Mouse (Mus musculus) cerebral cortex, adult 2 months (tissue): ENCODE results near the gene Npff.

ENCODE experiments used
- WGBS: fragments of 180-500 bp; shearing (Covaris S2); methylation state at CpG from one replicate; pipeline ENCODE4 v1.1.7; 2018; 5-methylcytosine and 5-hydroxymethylcytosine counted together

Npff gene

GRCm38 (mm10) chr15:102524892-102525485, at the start of gene Npff:
Gene Npff (minus strand): TSS chr15:102524942.
- WGBS = 5% methylated on average over 3 of the region's 3 CpGs

GRCm38 (mm10) chr15:102572081-102572480, 47.3 kb upstream of the Npff start:
- WGBS = 34% methylated on average over 3 of the region's 3 CpGs

GRCm38 (mm10) chr15:102567849-102568248, 43.1 kb upstream of the Npff start:
- WGBS = 94% methylated on average over 2 of the region's 2 CpGs

- WGBS = 75% methylated on average over 5 of the region's 5 CpGs
Measured at GRCm38 (mm10) chr15:102563681-102564080, 38.9 kb upstream of the Npff start.

DNA sequence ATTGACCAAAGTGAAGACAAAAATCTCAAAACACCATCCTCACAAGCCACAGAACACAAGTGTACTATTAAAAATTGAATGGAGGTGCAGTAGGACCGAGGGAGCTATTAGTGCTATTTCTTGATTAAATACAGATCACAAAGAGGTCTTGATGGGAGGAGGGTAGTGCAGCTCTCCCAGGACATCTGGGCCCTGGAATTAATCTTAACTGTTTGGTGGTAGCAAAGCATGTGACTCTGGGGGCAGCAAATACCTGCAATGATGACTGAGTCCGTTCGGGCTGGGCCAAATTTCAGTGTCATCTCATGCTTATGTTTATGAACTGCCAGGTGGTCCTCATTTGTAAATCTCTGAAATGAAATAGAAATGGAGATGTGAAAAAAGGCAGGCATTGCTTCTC, 38.3 kb upstream of the Npff start:
- WGBS = 89% methylated on average over 3 of the region's 3 CpGs

DNA sequence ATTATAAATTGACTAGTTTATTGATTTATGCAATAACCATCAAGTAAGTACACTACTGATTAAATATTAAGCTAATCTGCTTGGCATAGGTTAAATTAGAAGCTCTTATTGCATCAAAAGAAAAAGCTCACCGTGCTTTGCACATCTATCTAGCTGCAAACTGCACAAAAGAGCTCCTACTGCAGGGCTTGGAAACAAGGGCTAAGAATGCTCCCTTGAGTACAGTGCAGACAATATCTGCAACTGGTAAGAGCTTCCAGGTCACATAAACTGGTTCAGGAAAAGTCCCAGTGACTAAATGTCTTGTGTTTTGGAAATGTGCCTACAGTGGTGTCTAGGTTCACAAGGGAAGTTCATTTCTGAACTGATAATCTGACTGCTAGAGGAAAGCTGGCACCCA, 37.7 kb upstream of the Npff start:
- WGBS = 80% methylated on average over 1 of the region's 1 CpGs

DNA sequence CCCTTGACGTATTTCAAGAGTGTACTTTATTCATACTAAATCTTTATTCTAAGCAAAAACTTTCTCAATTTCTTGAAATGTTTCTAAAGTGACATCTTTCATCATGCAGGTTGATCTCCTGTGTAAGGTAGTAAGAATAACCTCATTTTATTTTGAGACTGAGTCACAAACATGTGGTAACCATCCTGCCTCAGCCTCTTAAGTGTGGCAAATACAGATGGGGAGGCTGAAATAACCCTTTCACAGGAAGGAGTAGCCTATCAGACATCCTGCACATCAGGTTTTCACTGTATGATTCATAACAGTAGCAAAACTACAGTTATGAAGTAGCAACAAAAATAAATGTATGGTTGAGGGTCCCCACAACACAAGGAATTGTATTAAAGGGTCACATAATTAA, 30.8 kb upstream of the Npff start:
- WGBS = 93% methylated on average over 1 of the region's 1 CpGs

DNA sequence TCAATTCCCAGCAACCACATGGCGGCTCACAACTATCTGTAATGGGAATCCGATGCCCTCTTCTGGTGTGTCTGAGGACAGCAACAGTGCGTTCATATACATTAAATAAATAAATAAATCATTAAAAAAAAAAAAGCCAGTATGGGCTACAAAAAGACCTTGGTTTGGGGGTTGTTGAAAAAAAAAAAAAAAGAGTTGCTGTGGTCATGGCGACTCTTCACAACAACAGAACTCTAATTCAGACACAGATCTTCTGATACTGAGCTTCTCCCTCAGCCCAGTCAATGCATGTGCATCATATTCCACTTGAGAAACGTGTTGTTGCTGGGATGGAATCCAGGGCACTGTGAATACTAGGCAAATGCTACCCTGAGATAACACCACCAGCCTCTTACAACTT, 27.9 kb upstream of the Npff start:
- 97% methylated on average over 5 of the region's 5 CpGs for WGBS

DNA sequence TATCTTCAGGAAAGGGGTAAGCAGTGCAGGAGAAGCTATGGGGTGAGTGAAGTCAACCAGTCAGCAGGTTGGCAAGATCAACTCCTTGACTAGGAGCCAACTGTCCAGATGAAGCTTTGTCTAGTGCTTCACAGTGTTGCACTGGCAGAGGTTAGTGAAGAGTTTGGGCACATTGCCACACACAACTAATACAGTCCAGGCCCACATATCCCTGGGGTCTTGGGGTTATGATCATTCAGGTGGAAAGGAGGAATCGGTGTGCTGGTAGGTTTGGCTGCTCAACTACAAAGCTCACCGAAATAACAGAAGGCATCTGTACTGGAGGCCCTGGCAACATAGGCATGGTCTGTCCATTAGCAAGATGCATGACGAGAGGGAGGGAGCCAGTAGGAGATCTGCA, 22.7 kb upstream of the Npff start:
- 49% methylated on average over 3 of the region's 3 CpGs for WGBS

DNA sequence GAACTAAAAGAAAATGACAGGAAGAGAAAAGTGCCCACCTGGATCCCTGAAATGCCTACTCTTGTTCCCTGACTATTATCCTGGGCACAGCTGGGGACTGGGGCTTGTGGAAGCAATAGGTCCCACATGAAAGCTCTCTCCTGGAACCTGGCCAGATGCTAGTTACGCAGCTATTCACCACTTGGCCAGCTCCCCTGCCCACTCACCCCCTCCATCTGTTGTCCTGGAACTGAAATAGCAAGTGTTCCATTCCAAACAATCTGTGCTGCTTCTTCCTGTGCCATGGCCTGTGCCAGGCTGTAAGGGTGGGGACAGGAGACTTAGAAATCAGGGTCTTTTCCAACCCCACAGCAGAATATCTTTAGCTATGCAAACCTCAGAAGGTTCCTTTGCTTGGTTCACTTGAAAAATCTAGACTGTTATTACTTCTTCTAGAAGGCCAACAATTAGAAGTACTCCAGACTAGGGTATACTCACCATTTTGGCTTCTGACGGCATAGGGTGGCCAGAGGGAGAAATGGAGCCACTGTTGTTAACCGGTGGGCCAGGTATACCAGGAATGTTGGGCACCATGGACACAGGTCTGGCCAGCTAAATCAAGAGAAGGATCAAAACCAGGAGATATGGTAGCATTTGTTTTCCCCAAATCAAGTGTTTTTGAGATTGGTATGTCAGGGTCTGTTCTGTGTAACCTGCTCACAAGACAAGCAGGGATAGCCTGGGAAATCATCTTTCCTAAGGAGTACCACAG, 22.1 kb upstream of the Npff start:
- WGBS = 38% methylated on average over 3 of the region's 3 CpGs

GRCm38 (mm10) chr15:102546246-102546645, 21.5 kb upstream of the Npff start:
- 82% methylated on average over 3 of the region's 3 CpGs for whole genome bisulfite sequencing

DNA sequence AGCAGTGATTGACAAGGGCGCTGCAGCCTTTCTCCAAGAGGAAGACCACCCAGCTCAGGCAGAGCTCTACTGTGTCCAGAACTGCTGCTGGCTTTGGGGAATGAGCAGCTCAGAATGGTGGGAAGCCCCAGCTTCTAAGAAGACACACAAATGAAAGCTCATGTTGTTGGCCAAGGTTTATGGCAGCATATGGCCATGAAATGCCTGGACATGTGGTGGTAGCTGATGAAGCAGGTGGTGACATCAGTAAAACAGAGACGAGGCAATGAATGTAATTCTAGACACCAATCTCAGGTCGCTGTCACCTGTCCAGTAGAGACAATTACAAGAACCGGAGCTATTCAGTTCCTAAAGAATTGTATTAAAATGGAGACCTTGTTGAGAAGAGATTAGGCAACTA, 20.1 kb upstream of the Npff start:
- WGBS = 75% methylated on average over 4 of the region's 4 CpGs

DNA sequence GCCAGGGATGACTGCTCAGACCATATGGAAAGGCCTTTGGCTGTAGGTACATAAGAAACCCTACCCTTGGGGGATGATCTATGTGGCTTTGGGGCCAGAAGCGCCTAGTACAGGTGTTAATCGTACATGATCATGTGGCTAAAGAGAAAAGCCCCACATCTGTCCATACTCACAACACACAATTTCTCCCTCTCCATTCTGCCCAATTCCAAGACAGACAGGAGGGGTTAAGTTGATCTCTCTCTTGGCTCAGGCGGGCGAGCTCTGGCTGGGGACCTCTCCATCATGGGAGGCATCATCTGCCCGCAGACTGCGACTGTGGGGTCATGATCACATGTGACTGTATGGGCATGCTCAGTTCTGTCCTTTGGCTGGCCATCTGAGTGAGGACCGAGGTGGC, 9.2 kb upstream of the Npff start:
- WGBS = 90% methylated on average over 7 of the region's 7 CpGs

DNA sequence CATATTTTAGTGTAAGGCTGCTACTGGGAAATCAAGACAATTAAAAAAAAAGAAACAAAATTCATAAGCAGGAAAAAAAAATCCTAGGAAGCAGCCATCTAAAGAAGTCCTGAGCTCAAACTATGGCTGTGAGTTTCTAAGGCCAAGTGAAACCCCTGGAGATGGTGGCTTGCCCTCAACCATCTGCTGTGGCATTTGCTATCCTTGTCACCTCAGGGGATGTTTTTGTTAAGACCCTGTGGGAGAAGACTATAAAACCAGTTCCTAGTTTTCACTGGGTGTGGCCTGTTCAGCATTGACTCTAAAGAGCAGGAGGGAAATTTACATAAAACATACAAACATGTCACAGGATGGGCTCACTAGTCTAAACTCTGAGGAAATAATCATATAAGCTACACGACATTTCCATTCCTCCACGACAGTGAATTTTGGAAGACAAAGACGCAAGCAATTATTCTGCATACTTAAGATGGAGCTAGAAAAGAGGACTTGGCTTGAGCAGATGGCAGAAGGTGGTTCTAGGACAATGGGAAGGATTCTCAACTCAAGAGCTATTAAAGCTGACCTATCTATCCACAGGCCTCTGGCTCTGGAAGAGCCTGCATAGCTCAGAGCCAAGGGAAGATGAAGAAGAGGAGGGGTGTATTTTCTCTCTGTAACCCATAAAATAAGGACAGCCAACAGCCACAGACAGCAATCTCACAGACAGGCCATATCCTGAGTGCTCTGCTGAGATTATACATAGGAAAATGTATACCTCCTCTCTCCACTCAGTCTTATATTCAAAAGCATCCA, 7.6 kb upstream of the Npff start:
- WGBS = 56% methylated on average over 3 of the region's 3 CpGs

DNA sequence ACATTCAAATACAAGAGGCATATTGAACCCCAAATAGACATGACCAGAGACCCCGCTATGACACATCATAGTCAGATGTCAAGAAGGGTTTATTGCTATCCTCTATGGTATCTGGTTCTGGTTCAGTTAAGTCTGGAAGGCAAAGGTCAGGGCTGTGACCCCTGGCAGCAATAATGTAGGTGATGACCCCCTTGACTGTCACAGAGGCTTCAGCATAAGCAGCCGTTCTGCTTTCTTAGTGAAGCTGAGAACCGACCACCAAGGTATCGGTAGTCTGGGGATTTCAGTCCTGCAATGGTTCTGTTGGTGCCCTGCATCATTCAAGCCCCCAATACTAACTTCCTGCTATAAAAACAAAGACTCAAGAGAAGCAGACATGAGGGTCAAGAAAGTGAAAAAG, 6.8 kb upstream of the Npff start:
- WGBS = 93% methylated on average over 4 of the region's 4 CpGs

GRCm38 (mm10) chr15:102530566-102530965, 5.8 kb upstream of the Npff start:
- 78% methylated on average over 4 of the region's 4 CpGs for WGBS

- WGBS = 100% methylated on average over 1 of the region's 1 CpGs
Measured at GRCm38 (mm10) chr15:102528396-102528795, 3.7 kb upstream of the Npff start.

- 68% methylated on average over 3 of the region's 3 CpGs for WGBS
Measured at GRCm38 (mm10) chr15:102527936-102528335, 3.2 kb upstream of the Npff start.

- 62% methylated on average over 6 of the region's 6 CpGs for WGBS
Measured at GRCm38 (mm10) chr15:102526111-102527002, 1.6 kb upstream of the Npff start.

DNA sequence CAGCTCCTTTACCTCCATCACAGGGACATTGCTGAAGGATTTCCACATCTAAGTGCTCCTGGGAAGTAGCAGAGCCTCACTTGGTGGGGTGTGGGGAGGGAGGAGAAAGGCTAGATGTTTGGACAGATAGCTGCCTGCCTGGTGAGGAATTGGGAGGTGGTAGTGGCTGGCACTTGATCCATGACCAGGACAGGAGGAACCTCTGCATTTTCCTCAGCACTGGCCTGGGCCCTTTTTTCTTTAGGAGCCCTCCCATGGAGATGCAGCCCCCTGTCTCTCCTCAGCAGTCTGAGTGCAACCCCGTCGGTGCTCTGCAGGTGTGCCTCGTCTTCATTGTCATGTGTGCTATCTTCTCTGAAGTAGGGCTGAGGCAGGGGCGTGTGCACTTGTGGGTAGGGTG, 3.3 kb downstream of the Npff start:
- WGBS = 87% methylated on average over 4 of the region's 4 CpGs

DNA sequence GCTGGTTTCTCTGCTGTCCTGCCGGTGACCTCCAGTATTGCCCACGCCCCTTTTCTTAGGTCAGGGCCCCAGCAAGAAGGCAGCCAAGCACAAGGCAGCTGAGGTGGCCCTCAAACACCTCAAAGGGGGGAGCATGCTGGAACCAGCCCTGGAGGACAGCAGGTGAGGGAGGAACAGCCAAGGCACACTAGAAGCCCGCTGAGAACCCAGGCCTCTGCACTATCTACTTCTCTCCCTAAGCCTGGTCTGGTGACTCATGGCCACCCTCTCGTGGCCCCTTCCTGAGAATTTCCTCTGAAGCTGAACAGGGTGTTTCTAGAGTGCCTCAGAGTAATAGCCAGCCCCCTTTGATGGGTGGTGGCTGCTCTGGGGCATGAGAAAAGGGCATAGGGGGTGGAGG, 4.3 kb downstream of the Npff start:
- WGBS = 69% methylated on average over 4 of the region's 4 CpGs
